Mouse (Mus musculus): ENCODE data around the gene Clasp1. TPM values are rescaled to one million over a fixed set of nuclear protein-coding genes. Genes with fewer than 3 reads are reported as not detected.

Gene Clasp1
- polyA plus RNA-seq, 1 experiment from 2014 or later: 117 TPM

DNA sequence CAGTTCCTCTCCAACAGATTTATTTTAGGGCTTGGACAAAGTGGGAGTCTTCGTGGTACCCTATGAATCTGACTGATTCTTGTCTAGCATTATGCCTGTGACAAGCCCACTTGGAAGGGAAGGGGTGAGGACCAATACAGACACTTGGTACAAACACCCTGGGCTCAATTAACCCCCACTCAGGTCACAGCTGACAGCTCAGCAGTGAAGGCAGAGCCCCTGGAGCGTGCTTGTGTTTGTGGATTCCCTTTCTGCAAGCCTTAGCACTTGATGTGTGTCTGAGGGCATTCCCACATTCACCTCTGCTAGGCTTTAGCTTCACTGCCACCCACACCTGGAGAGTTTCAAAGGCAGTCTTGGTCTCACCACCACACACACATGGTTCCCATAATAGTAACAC lies 237.1 kb downstream of the Clasp1 start:
- H3K27me3 ChIP-seq: peaks cover 48% of the 10 kb centered on the region
- H3K9ac ChIP-seq: no peak overlapping the region
- peaks cover 13% of the 10 kb centered on the region for H3K4me1 ChIP-seq (replicated peaks)
- H3K27ac ChIP-seq: no peak overlapping the region
- H3K9me3 ChIP-seq: no peaks in the 10 kb centered on the region
- 57% methylated on average over 2 of the region's 2 CpGs for WGBS
- ATAC-seq (ENCODE audit: low FRiP score): no peak
- H3K4me3 ChIP-seq: no peak overlapping the region
- H3K36me3 ChIP-seq: no peaks in the 10 kb centered on the region
- no peak overlapping the region for H3K4me2 ChIP-seq

DNA sequence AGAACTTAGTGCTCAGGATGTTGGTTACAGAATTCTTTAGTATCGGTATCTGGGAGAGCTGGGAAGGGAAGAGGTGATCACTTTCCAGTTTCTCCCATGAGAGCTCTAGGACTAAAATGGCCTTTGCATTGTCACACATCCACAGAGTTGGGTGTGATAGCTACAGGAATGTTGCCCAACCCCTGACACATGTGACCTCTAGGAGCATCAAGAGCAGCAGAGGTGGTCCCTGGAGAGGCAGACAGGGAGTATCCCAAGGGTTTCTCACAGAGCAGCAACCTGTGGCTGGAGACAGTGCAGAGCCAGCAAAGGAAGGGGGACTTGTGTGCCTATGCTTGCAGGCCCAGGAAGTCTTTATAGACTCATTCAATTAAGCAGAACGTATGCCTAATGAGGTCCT lies 237.6 kb downstream of the Clasp1 start:
- Histone ChIP-seq H3K36me3 (no peaks in the 10 kb centered on the region), H3K4me1 (replicated peaks) (peaks cover 13% of the 10 kb centered on the region), H3K4me3 (no peak overlapping the region), H3K9ac (no peak overlapping the region), H3K4me2 (no peak overlapping the region), H3K9me3 (no peaks in the 10 kb centered on the region), H3K27me3 (peaks cover 48% of the 10 kb centered on the region), H3K27ac (no peak overlapping the region)
- ATAC-seq (ENCODE audit: low FRiP score): no peak
- WGBS: 85% methylated on average over 2 of the region's 2 CpGs

DNA sequence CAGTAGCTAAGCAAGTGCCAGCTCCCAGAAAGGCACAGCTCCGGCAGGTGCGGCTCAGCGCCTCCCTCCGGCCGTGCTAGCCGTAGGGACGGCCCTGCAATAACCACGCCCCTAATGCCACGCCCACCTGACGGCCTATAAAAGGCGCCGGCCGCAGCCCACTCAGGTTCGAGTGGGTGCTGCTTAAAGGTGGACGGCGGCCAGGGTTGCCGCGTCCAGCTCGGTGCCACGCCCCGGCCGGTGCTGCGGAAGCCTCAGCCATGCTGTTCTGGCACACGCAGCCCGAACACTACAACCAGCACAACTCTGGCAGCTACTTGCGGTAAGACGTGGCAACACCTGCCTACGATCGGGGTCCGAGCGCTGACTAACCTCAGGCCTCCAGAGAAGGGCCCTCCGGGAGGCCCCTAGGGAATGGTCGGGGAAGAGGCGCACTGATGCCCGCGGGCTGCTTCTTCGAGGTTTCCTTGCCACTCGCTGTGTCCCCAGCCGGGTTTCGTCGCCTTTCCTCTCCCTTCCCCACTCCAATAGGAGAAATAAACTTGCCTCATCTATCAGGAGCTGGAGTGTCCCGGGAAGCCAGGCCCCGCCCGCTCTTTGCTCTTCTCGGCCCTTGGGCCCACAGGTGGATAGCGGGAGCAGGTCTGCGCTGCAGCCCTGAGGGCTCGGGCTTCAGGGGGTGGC lies 239.1 kb downstream of the Clasp1 start, which contains the start of gene Tfcp2l1:
Gene Tfcp2l1, plus strand, starts transcription at position 165 of the 684 bp plus-strand sequence.
- Histone ChIP-seq H3K9me3 (no peaks in the 10 kb centered on the region), H3K9ac (peak within 1 kb of the TSS; percentile 65), H3K27me3 (peaks cover 48% of the 10 kb centered on the region), H3K4me2 (peak within 1 kb of the TSS; percentile 93), H3K36me3 (no peaks in the 10 kb centered on the region), H3K4me1 (replicated peaks) (peaks cover 13% of the 10 kb centered on the region), H3K27ac (no peak within 1 kb of the TSS), H3K4me3 (peak within 1 kb of the TSS; percentile 48)
- WGBS: under 1% methylated on average over 48 of the region's 48 CpGs
- peak; percentile 85 for ATAC-seq (ENCODE audit: low FRiP score)

DNA sequence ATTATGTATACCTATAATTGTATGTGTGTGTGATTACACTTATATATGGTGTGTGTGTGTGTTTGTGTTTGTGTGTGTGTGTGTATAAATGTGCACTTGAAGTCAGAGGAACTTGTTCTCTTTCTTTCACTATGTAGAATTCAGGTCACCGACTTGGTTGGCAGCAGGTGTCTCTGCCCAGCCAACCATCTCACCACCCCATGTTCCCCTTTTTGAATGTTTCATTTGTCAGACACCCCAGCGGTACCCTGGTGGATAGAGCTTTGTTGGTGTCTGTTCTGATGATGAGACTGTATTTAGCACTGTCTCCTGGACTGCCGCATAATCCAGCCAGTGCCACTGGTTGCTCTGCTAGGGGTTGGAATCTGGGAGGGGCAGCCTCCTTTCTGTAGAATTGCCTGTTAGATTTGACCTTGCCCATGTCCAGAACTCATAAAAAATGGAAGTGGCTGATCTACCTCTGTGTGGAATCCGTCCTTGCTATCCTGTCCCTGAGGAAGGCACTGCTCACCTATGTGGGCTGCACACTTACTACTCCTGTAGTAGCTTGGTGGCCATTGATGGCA lies 244.6 kb downstream of the Clasp1 start:
- Histone ChIP-seq H3K36me3 (no peaks in the 10 kb centered on the region), H3K4me3 (no peak overlapping the region), H3K4me1 (replicated peaks) (peaks cover under 1% of the 10 kb centered on the region; the same call in 1 of the 2 replicates), H3K9me3 (no peaks in the 10 kb centered on the region), H3K27ac (no peak overlapping the region), H3K4me2 (no peak overlapping the region), H3K9ac (no peak overlapping the region), H3K27me3 (peaks cover 20% of the 10 kb centered on the region)
- 86% methylated on average over 4 of the region's 4 CpGs for WGBS
- ATAC-seq (ENCODE audit: low FRiP score): no peak

DNA sequence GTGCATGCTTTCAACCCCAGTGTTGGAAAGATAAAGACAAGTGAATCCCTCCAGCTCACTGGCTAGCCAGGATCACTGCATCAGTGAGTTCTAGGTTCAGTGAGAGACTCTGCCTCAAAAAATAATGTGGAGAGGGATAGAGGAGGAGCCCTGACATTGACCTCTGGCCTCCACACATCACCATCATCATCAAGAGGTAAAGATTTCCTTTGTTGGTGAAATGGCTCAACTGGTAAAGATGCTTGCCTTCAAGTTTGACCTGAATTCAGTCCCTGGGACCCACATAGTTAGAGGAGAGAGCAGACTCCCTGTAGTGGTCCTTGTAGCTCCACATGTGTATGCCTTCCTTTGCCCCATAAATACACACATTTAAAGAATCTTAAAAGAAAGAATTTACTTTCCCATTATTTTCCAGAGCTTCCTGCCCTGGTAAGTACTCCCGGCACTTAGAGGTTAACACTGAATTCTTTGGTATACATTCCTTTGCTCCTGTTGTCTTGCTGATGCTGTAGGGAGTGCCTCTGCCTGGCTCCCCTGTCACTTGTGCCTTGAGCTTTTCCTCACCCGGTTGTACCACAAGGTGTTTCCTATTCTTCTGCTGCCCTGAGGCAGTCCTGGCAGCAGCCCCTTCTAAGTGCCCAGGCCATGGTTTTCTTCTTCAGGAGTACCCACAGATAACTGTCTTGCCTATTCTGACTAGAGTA lies 253.6 kb downstream of the Clasp1 start:
- H3K27me3 ChIP-seq: no peaks in the 10 kb centered on the region
- no peak overlapping the region for H3K4me2 ChIP-seq
- H3K27ac ChIP-seq: no peak overlapping the region
- H3K4me3 ChIP-seq: no peak overlapping the region
- no peaks in the 10 kb centered on the region for H3K9me3 ChIP-seq
- no peaks in the 10 kb centered on the region for H3K4me1 ChIP-seq (replicated peaks)
- WGBS: 68% methylated on average over 2 of the region's 2 CpGs
- ATAC-seq (ENCODE audit: low FRiP score): no peak
- no peaks in the 10 kb centered on the region for H3K36me3 ChIP-seq
- H3K9ac ChIP-seq: no peak overlapping the region

DNA sequence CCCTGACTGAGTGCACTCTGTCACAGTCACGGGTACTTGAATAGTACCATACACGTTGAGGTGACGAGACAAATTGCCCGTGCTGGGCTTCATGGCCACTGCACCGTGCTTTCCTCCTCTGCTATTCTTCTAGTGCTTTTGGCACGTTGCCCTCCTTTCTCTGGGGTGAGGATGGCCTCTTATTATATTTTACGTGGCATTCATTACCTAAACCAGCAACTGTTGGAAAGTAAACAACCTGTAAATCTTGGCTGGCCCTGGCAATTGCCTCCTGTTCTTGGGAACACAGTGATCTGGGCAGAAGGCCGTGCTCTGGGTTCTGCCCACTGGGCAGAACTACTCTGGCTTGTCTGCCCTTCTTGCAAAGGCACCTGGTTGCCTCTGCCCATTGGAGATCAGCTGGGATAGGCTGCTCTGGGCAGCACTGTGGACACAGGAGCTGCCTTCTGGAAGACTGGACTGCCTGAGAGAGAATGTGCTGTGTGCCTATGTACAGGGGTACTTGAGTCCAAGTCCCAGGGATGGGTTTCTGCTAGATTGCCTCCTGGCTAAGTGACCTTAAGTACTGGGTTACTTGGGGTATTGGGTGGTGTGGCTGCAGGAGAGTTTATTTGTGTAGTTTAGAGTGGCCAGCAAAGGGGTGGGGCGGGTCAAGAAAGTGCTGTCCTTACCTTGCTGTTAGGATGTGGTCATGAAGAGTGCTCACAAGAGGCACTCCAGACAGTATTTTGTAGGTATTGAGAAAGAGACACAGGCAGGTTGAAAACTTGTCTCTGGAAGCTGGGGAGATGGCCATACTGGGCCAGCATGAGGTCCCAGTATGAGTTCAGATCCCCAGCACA lies 254.5 kb downstream of the Clasp1 start:
- no peaks in the 10 kb centered on the region for H3K4me1 ChIP-seq (replicated peaks)
- no peak overlapping the region for H3K9ac ChIP-seq
- H3K4me3 ChIP-seq: no peak overlapping the region
- no peak for ATAC-seq (ENCODE audit: low FRiP score)
- H3K27me3 ChIP-seq: no peaks in the 10 kb centered on the region
- no peak overlapping the region for H3K27ac ChIP-seq
- H3K4me2 ChIP-seq: no peak overlapping the region
- no peaks in the 10 kb centered on the region for H3K9me3 ChIP-seq
- no peaks in the 10 kb centered on the region for H3K36me3 ChIP-seq
- 43% methylated on average over 9 of the region's 9 CpGs for WGBS

DNA sequence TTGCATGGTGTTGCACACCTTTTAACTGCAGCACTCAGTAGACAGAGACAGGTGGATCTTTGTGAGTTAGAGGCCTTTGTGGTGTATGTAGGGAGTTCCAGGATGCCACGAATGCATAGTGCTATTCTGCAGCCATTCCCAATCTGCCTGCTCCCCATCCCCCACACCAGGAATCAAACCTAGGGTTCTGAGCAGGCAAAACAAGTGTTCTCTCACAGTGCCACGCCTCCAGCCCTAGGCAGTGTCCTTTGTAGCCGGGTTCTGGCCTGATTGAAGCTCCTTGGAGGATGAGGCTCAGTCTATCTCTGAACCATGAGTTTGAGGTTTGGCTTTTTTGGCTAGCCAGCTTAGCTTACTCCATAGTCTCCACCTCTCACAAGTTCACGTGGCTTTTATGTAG lies 256.8 kb downstream of the Clasp1 start:
- Histone ChIP-seq H3K9ac (no peak overlapping the region), H3K4me1 (replicated peaks) (0 out of 2 replicates have a peak, but pooled peaks cover 5% of the 10 kb centered on the region), H3K4me2 (no peak overlapping the region), H3K4me3 (no peak overlapping the region), H3K27me3 (no peaks in the 10 kb centered on the region), H3K36me3 (no peaks in the 10 kb centered on the region), H3K9me3 (no peaks in the 10 kb centered on the region), H3K27ac (no peak overlapping the region)
- no peak for ATAC-seq (ENCODE audit: low FRiP score)
- 74% methylated on average over 4 of the region's 4 CpGs for WGBS

DNA sequence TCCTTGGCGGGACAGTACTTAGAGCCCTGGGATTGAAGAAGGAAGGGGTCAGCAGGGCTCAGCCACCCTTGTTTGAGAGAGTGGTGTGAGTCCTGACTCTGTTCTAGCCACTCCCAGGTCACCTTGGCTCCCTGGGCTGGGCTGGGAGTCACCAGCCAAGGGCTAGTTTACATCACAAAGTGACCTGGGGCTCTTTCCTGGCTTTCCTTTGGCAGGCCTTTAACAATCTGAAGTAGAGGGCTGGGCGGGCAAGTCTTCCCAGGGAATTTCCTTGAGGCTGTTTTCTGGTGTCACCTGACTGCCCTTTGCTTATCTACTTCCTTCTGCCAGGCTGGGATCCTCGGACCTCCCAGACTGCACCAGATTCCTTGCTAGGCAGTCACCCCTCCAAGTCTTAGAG lies 259.2 kb downstream of the Clasp1 start:
- WGBS: 26% methylated on average over 3 of the region's 3 CpGs
- Histone ChIP-seq H3K4me2 (no peak overlapping the region), H3K27ac (no peak overlapping the region), H3K4me1 (replicated peaks) (0 out of 2 replicates have a peak, but pooled peaks cover 5% of the 10 kb centered on the region), H3K9ac (no peak overlapping the region), H3K36me3 (no peaks in the 10 kb centered on the region), H3K4me3 (no peak overlapping the region), H3K27me3 (no peaks in the 10 kb centered on the region), H3K9me3 (no peaks in the 10 kb centered on the region)
- no peak for ATAC-seq (ENCODE audit: low FRiP score)

DNA sequence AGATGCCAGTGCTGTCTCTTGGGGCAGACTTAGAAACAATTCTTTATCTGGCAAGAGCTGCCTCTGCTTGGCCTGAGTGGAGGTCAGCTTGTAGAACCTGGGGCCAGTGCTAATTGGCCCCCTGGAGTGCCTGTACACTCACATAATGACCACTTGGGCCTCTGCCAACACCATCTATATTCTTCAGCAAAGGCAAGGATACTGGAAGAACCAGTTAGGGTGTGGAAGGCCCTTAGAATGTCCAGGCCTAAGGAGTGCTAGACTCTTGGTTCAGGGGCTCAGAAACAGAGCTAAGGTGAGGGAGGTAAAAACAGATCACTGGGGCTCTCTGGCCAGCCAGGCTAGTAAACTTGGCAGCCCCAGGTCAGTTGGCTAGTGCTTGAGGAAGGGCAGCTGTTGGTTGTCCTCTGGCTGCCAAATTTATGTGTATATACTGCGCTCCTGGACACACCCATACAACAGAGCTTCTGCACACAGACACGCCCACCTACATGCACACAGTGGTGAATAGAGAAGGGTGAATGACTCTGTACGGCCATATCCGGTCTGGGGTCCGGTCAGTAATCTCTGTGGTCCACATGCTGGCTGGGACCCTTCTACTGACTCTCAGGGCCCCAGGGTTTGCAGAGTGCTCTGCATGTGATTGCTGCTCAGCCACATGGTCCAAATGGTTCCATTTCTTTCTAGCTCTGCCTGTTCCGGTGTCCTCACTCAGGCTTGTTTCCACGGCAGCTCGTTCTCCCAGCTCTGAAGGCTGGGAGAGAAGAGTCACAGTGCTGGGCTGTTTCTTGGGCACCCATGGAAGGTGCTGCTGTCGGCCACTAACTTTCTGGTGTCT lies 261.3 kb downstream of the Clasp1 start:
- no peak for ATAC-seq (ENCODE audit: low FRiP score)
- no peak overlapping the region for H3K27ac ChIP-seq
- H3K4me3 ChIP-seq: no peak overlapping the region
- H3K4me1 ChIP-seq (replicated peaks): 0 out of 2 replicates have a peak, but pooled peaks cover 5% of the 10 kb centered on the region
- H3K4me2 ChIP-seq: no peak overlapping the region
- WGBS: 65% methylated on average over 9 of the region's 9 CpGs
- H3K9ac ChIP-seq: no peak overlapping the region
- H3K36me3 ChIP-seq: no peaks in the 10 kb centered on the region
- no peaks in the 10 kb centered on the region for H3K9me3 ChIP-seq
- no peaks in the 10 kb centered on the region for H3K27me3 ChIP-seq

DNA sequence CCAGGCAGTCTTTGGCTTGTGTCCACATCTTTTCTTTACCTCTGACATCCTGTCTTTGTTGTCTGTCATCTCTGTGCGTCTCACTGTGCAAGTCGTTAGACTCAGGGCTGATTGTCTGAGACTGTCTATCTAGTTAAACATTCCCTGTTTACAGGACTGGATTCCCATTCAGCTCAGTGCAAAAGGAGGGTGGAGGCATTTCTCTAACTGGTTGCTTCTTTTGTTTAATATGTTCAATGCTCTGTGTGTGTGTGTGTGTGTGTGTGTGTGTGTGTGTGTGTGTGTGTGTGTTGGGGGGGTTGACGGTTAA lies 261.9 kb downstream of the Clasp1 start:
- no peaks in the 10 kb centered on the region for H3K27me3 ChIP-seq
- H3K4me2 ChIP-seq: no peak overlapping the region
- H3K9ac ChIP-seq: no peak overlapping the region
- H3K27ac ChIP-seq: no peak overlapping the region
- ATAC-seq (ENCODE audit: low FRiP score): no peak
- H3K4me3 ChIP-seq: no peak overlapping the region
- 0 out of 2 replicates have a peak, but pooled peaks cover 5% of the 10 kb centered on the region for H3K4me1 ChIP-seq (replicated peaks)
- H3K36me3 ChIP-seq: no peaks in the 10 kb centered on the region
- H3K9me3 ChIP-seq: no peaks in the 10 kb centered on the region
- WGBS: 30% methylated on average over 2 of the region's 3 CpGs

DNA sequence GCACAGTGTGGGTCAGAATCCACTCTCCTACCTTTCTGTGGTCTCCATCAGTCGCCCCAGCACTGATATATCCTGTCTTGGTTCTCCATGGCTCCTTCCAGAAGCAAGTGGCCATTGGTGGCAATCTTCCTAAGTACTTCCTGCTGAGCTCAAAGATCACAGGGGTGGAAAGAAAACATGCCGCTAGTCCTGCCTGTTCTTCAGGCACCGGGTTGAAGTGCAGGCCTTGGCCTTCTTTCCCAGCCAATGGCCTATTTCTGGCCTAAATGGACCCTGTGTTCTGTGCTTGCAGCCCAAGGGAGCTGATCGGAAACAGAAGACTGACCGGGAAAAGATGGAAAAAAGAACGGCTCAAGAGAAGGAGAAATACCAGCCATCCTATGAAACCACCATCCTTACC lies 269.9 kb downstream of the Clasp1 start:
- H3K27ac ChIP-seq: no peak overlapping the region
- no peak overlapping the region for H3K9ac ChIP-seq
- ATAC-seq (ENCODE audit: low FRiP score): no peak
- H3K4me1 ChIP-seq (replicated peaks): no peaks in the 10 kb centered on the region
- H3K4me2 ChIP-seq: no peak overlapping the region
- no peaks in the 10 kb centered on the region for H3K36me3 ChIP-seq
- WGBS: 84% methylated on average over 6 of the region's 6 CpGs
- no peaks in the 10 kb centered on the region for H3K9me3 ChIP-seq
- H3K27me3 ChIP-seq: no peaks in the 10 kb centered on the region
- H3K4me3 ChIP-seq: no peak overlapping the region
